Mouse (Mus musculus): Measurements from ENCODE around the gene Zbtb39. TPM values are rescaled to one million over a fixed set of nuclear protein-coding genes. Genes with fewer than 3 reads are reported as not detected.

The Zbtb39 gene
- polyA plus RNA-seq (2016; fragmentation: Nextera tagmentation; extraction: Ambion mirVana) = 4.3 and 4.7 TPM in 2 replicates

- Histone ChIP-seq H3K4me1 (peaks cover 24% of the 10 kb centered on the region), H3K27ac (replicated peaks) (peak within 1 kb of the TSS; percentile 96), H3K9me3 (replicated peaks) (peaks cover 10% of the 10 kb centered on the region), H3K4me3 (peak within 1 kb of the TSS; percentile 97), H3K36me3 (peaks cover 32% of the 10 kb centered on the region), H3K27me3 (ENCODE audit: low read depth, poor library complexity, severe bottlenecking) (peaks cover 4% of the 10 kb centered on the region)
- peak; percentile 75 for DNase-seq (ENCODE audit: low spot score)
- 5% methylated on average over 55 of the region's 61 CpGs for WGBS
These were observed at the start of gene Zbtb39 for GRCm38 (mm10) chr10:127739083-127739660. Zbtb39 (plus strand) TSS chr10:127739538.

- Histone ChIP-seq H3K4me1 (no peaks in the 10 kb centered on the region), H3K36me3 (peaks cover 70% of the 10 kb centered on the region), H3K27ac (replicated peaks) (no peak overlapping the region), H3K9me3 (replicated peaks) (no peaks in the 10 kb centered on the region), H3K27me3 (ENCODE audit: low read depth, poor library complexity, severe bottlenecking) (no peaks in the 10 kb centered on the region), H3K4me3 (no peak overlapping the region)
- WGBS = 22% methylated on average over 1 of the region's 1 CpGs
- no peak for DNase-seq (ENCODE audit: low spot score)
These were observed 48.3 kb upstream of the Zbtb39 start for GRCm38 (mm10) chr10:127691053-127691452.

- no peak overlapping the region for H3K4me3 ChIP-seq
- H3K9me3 ChIP-seq (replicated peaks) = no peaks in the 10 kb centered on the region
- no peaks in the 10 kb centered on the region for H3K27me3 ChIP-seq (ENCODE audit: low read depth, poor library complexity, severe bottlenecking)
- peaks cover 90% of the 10 kb centered on the region for H3K36me3 ChIP-seq
- 66% methylated on average over 2 of the region's 2 CpGs for WGBS
- no peak for DNase-seq (ENCODE audit: low spot score)
- H3K27ac ChIP-seq (replicated peaks) = no peak overlapping the region
- H3K4me1 ChIP-seq = no peaks in the 10 kb centered on the region
These were observed 44.7 kb upstream of the Zbtb39 start for GRCm38 (mm10) chr10:127694636-127695035.

- Histone ChIP-seq H3K9me3 (replicated peaks) (no peaks in the 10 kb centered on the region), H3K4me3 (no peak overlapping the region), H3K27me3 (ENCODE audit: low read depth, poor library complexity, severe bottlenecking) (no peaks in the 10 kb centered on the region), H3K4me1 (no peaks in the 10 kb centered on the region), H3K27ac (replicated peaks) (no peak overlapping the region), H3K36me3 (peaks cover 89% of the 10 kb centered on the region)
- WGBS = 93% methylated on average over 7 of the region's 7 CpGs
- no peak for DNase-seq (ENCODE audit: low spot score)
These were observed 43.6 kb upstream of the Zbtb39 start for GRCm38 (mm10) chr10:127695775-127696174.

- Histone ChIP-seq H3K27ac (replicated peaks) (no peak overlapping the region), H3K27me3 (ENCODE audit: low read depth, poor library complexity, severe bottlenecking) (no peaks in the 10 kb centered on the region), H3K4me3 (no peak overlapping the region), H3K9me3 (replicated peaks) (no peaks in the 10 kb centered on the region), H3K4me1 (no peaks in the 10 kb centered on the region), H3K36me3 (peaks cover 61% of the 10 kb centered on the region)
- no peak for DNase-seq (ENCODE audit: low spot score)
- 94% methylated on average over 7 of the region's 7 CpGs for WGBS
These were observed 40.4 kb upstream of the Zbtb39 start for GRCm38 (mm10) chr10:127698966-127699365.

GRCm38 (mm10) chr10:127703299-127703698 lies 36.0 kb upstream of the Zbtb39 start:
- DNase-seq (ENCODE audit: low spot score) = no peak
- 39% methylated on average over 4 of the region's 4 CpGs for WGBS

GRCm38 (mm10) chr10:127704293-127704692 lies 35.0 kb upstream of the Zbtb39 start:
- no peak for DNase-seq (ENCODE audit: low spot score)
- WGBS = 72% methylated on average over 2 of the region's 2 CpGs
- no peak overlapping the region for H3K4me3 ChIP-seq
- no peaks in the 10 kb centered on the region for H3K9me3 ChIP-seq (replicated peaks)
- H3K27ac ChIP-seq (replicated peaks) = no peak overlapping the region
- H3K27me3 ChIP-seq (ENCODE audit: low read depth, poor library complexity, severe bottlenecking) = no peaks in the 10 kb centered on the region
- peaks cover 13% of the 10 kb centered on the region for H3K36me3 ChIP-seq
- H3K4me1 ChIP-seq = no peaks in the 10 kb centered on the region

More at GRCm38 (mm10) chr10:127703299-127703698, 36.0 kb upstream of the Zbtb39 start:
- peaks cover 23% of the 10 kb centered on the region for H3K36me3 ChIP-seq
- no peak overlapping the region for H3K4me3 ChIP-seq
- H3K9me3 ChIP-seq (replicated peaks) = no peaks in the 10 kb centered on the region
- H3K4me1 ChIP-seq = no peaks in the 10 kb centered on the region
- H3K27ac ChIP-seq (replicated peaks) = no peak overlapping the region
- no peaks in the 10 kb centered on the region for H3K27me3 ChIP-seq (ENCODE audit: low read depth, poor library complexity, severe bottlenecking)

GRCm38 (mm10) chr10:127704766-127705220 lies 34.5 kb upstream of the Zbtb39 start, which contains the start of gene Myo1a:
Myo1a (plus strand) TSS chr10:127705170.
- H3K36me3 ChIP-seq = peaks cover 8% of the 10 kb centered on the region; the same call in 1 of the 2 replicates
- no peaks in the 10 kb centered on the region for H3K27me3 ChIP-seq (ENCODE audit: low read depth, poor library complexity, severe bottlenecking)
- H3K4me1 ChIP-seq = no peaks in the 10 kb centered on the region
- no peak within 1 kb of the TSS for H3K27ac ChIP-seq (replicated peaks)
- H3K9me3 ChIP-seq (replicated peaks) = no peaks in the 10 kb centered on the region
- no peak within 1 kb of the TSS for H3K4me3 ChIP-seq
- 68% methylated on average over 2 of the region's 2 CpGs for WGBS
- no peak for DNase-seq (ENCODE audit: low spot score)

GRCm38 (mm10) chr10:127705783-127706182 lies 33.6 kb upstream of the Zbtb39 start:
- no peak overlapping the region for H3K4me3 ChIP-seq
- H3K4me1 ChIP-seq = no peaks in the 10 kb centered on the region
- H3K27me3 ChIP-seq (ENCODE audit: low read depth, poor library complexity, severe bottlenecking) = no peaks in the 10 kb centered on the region
- H3K36me3 ChIP-seq = no peaks in the 10 kb centered on the region
- WGBS = 92% methylated on average over 4 of the region's 4 CpGs
- H3K9me3 ChIP-seq (replicated peaks) = no peaks in the 10 kb centered on the region
- H3K27ac ChIP-seq (replicated peaks) = no peak overlapping the region
- no peak for DNase-seq (ENCODE audit: low spot score)

GRCm38 (mm10) chr10:127707721-127708120 lies 31.6 kb upstream of the Zbtb39 start:
- DNase-seq (ENCODE audit: low spot score) = no peak
- no peak overlapping the region for H3K4me3 ChIP-seq

GRCm38 (mm10) chr10:127708850-127709370 lies 30.4 kb upstream of the Zbtb39 start:
- no peak for DNase-seq (ENCODE audit: low spot score)
- Histone ChIP-seq H3K4me1 (no peaks in the 10 kb centered on the region), H3K27ac (replicated peaks) (no peak overlapping the region), H3K9me3 (replicated peaks) (no peaks in the 10 kb centered on the region), H3K27me3 (ENCODE audit: low read depth, poor library complexity, severe bottlenecking) (no peaks in the 10 kb centered on the region), H3K4me3 (no peak overlapping the region), H3K36me3 (no peaks in the 10 kb centered on the region)
- 92% methylated on average over 3 of the region's 3 CpGs for WGBS

More at GRCm38 (mm10) chr10:127707721-127708120, 31.6 kb upstream of the Zbtb39 start:
- Histone ChIP-seq H3K36me3 (no peaks in the 10 kb centered on the region), H3K27ac (replicated peaks) (no peak overlapping the region), H3K27me3 (ENCODE audit: low read depth, poor library complexity, severe bottlenecking) (no peaks in the 10 kb centered on the region), H3K4me1 (no peaks in the 10 kb centered on the region), H3K9me3 (replicated peaks) (no peaks in the 10 kb centered on the region)
- WGBS = 94% methylated on average over 7 of the region's 7 CpGs

GRCm38 (mm10) chr10:127710331-127710730 lies 29.0 kb upstream of the Zbtb39 start:
- H3K4me3 ChIP-seq = no peak overlapping the region
- no peak overlapping the region for H3K27ac ChIP-seq (replicated peaks)
- H3K36me3 ChIP-seq = no peaks in the 10 kb centered on the region
- no peaks in the 10 kb centered on the region for H3K9me3 ChIP-seq (replicated peaks)
- 85% methylated on average over 13 of the region's 13 CpGs for WGBS
- no peaks in the 10 kb centered on the region for H3K4me1 ChIP-seq
- no peaks in the 10 kb centered on the region for H3K27me3 ChIP-seq (ENCODE audit: low read depth, poor library complexity, severe bottlenecking)
- DNase-seq (ENCODE audit: low spot score) = no peak

- Histone ChIP-seq H3K9me3 (replicated peaks) (no peaks in the 10 kb centered on the region), H3K36me3 (no peaks in the 10 kb centered on the region; the same call in 1 of the 2 replicates), H3K27ac (replicated peaks) (no peak overlapping the region), H3K4me3 (no peak overlapping the region), H3K4me1 (no peaks in the 10 kb centered on the region), H3K27me3 (ENCODE audit: low read depth, poor library complexity, severe bottlenecking) (no peaks in the 10 kb centered on the region)
- no peak for DNase-seq (ENCODE audit: low spot score)
- WGBS = 79% methylated on average over 6 of the region's 6 CpGs
These were observed 26.6 kb upstream of the Zbtb39 start for GRCm38 (mm10) chr10:127712736-127713135.

Data from midbrain, embryonic 10.5 days (tissue).